Mouse (Mus musculus) embryonic facial prominence, embryonic 15.5 days (tissue): ENCODE measurements around the gene Arl15. TPM values are rescaled to one million over a fixed set of nuclear protein-coding genes. Genes with fewer than 3 reads are reported as not detected.

Experiments used
- ATAC-seq: fragments of 200-750 bp; cut with Nextera tagmentation; 2 replicates; pipeline ENCODE4 v1.8.0; 2017; ENCODE audit warnings: low read depth, moderate TSS enrichment; ENCODE audit not compliant: insufficient number of reproducible peaks, low FRiP score, low TSS enrichment
- H3K27ac ChIP-seq: fragments of 300-500 bp; sonication (generic); replicated peaks from 2 replicates; pipeline ENCODE4 v1.5.1; 2015; ENCODE audit warnings: mild to moderate bottlenecking, inconsistent platforms
- H3K27me3 ChIP-seq: fragments of 300-500 bp; sonication (generic); 2 replicates; pipeline ENCODE4 v1.6.1; 2015; ENCODE audit warnings: inconsistent platforms
- H3K36me3 ChIP-seq: fragments of 300-500 bp; sonication (generic); 2 replicates; pipeline ENCODE4 v1.6.1; 2015; ENCODE audit warnings: mild to moderate bottlenecking, inconsistent platforms
- H3K4me1 ChIP-seq: fragments of 300-500 bp; sonication (generic); 2 replicates; pipeline ENCODE4 v1.6.1; 2015; ENCODE audit warnings: inconsistent platforms
- H3K4me2 ChIP-seq: fragments of 300-500 bp; sonication (generic); replicated peaks from 2 replicates; pipeline ENCODE4 v1.6.1; 2015; ENCODE audit warnings: mild to moderate bottlenecking, inconsistent platforms
- H3K4me3 ChIP-seq: fragments of 300-500 bp; sonication (generic); replicated peaks from 2 replicates; pipeline ENCODE4 v1.5.1; 2015; ENCODE audit warnings: mild to moderate bottlenecking, inconsistent platforms
- H3K9ac ChIP-seq: fragments of 300-500 bp; sonication (generic); 2 replicates; pipeline ENCODE4 v1.6.1; 2015; ENCODE audit warnings: inconsistent platforms
- H3K9me3 ChIP-seq: fragments of 300-500 bp; sonication (generic); replicated peaks from 2 replicates; pipeline ENCODE4 v1.6.1; 2016; ENCODE audit warnings: inconsistent platforms
- WGBS: fragments of 180-500 bp; shearing (Covaris S2); methylation state at CpG from one replicate; pipeline ENCODE4 v1.1.7; 2015; 5-methylcytosine and 5-hydroxymethylcytosine counted together
- polyA plus RNA-seq: library from polyadenylated mRNA; unstranded; fragments of >200 nt; fragmentation: Nextera tagmentation; extraction: Ambion mirVana; gene quantifications from 2 replicates; pipeline ENCODE4 v1.2.1, GENCODE M21; 2015

Arl15 gene
- polyA plus RNA-seq, 1 experiment from 2014 or later, result 11.5 TPM

GRCm38 (mm10) chr13:114158111-114158730 is 363.9 kb downstream of the Arl15 start:
- no peak for ATAC-seq
- no peak overlapping the region for H3K4me3 ChIP-seq
- no peaks in the 10 kb centered on the region for H3K9me3 ChIP-seq
- no peak overlapping the region for H3K4me2 ChIP-seq
- 80% methylated on average over 9 of the region's 9 CpGs for WGBS
- H3K9ac ChIP-seq, result no peak overlapping the region
- no peaks in the 10 kb centered on the region for H3K36me3 ChIP-seq
- H3K4me1 ChIP-seq, result no peaks in the 10 kb centered on the region
- H3K27me3 ChIP-seq, result no peaks in the 10 kb centered on the region
- no peak overlapping the region for H3K27ac ChIP-seq

DNA sequence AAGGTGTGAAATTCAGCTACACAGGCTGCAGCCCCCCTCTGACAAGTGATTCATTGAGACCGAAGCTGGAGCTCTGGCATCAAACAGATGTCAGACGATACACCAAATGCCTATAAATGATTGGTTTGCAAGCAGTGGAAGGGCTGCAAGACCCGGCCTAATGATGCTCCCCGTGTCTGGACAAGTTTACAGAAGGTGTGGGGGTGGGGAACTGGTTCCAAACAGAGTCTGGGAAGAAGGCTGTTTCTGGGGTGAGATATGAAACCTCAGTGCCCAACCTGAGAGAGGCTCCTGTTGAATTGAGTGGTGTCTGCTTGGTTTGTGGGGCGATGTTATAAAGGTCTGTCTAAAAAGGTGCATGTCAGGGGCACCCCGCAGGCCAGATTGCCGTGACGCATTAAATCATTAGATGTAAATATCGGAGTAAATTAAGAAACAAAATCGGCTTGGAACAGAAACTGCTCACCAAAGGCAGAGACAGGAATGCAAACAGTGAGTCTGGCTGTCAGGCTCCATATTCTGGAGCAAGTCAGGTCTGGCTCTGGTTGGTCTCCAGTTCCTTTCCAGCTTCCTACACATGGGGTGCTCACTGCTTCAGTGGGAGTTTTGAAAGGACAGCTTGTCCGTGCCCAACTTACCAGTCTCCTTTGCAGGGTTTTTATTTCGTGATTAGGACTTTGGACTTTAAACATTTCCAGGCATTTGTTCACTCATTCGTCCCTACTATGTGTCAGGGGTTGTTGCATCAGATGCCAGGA is 365.5 kb downstream of the Arl15 start:
- H3K9ac ChIP-seq, result no peak overlapping the region
- H3K9me3 ChIP-seq, result no peaks in the 10 kb centered on the region
- WGBS, result 45% methylated on average over 13 of the region's 13 CpGs
- H3K4me3 ChIP-seq, result no peak overlapping the region
- H3K27ac ChIP-seq, result no peak overlapping the region
- no peak for ATAC-seq
- H3K27me3 ChIP-seq, result no peaks in the 10 kb centered on the region
- H3K36me3 ChIP-seq, result no peaks in the 10 kb centered on the region
- no peaks in the 10 kb centered on the region for H3K4me1 ChIP-seq
- H3K4me2 ChIP-seq, result no peak overlapping the region

DNA sequence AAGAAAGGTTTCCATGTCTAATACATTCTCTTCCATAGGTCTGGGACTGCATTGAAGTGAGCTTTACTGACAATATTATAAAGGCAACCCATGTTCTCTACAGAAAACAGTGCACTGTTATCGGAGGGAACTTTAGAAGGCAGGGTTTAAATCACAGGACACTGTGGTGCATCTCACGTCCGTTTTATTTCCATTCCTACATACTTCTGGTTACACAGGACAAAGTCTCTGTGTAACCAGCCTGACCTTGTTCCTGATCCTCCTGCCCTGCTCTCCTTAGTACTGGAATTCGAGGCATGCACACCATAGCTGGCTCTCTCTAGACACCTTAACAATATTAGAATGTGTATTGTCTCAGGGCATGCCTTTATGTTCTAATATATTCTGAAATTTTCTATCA is 368.4 kb downstream of the Arl15 start:
- ATAC-seq, result no peak
- Histone ChIP-seq H3K4me1 (no peaks in the 10 kb centered on the region), H3K27me3 (0 out of 2 replicates have a peak, but pooled peaks cover 2% of the 10 kb centered on the region), H3K4me3 (no peak overlapping the region), H3K36me3 (no peaks in the 10 kb centered on the region), H3K4me2 (no peak overlapping the region), H3K9ac (no peak overlapping the region), H3K9me3 (no peaks in the 10 kb centered on the region), H3K27ac (no peak overlapping the region)
- WGBS, result 66% methylated on average over 4 of the region's 4 CpGs

- Histone ChIP-seq H3K27ac (no peak overlapping the region), H3K9me3 (no peaks in the 10 kb centered on the region), H3K36me3 (no peaks in the 10 kb centered on the region), H3K4me2 (no peak overlapping the region), H3K9ac (no peak overlapping the region), H3K4me3 (no peak overlapping the region), H3K4me1 (no peaks in the 10 kb centered on the region), H3K27me3 (0 out of 2 replicates have a peak, but pooled peaks cover 7% of the 10 kb centered on the region)
- no peak for ATAC-seq
- 64% methylated on average over 7 of the region's 7 CpGs for WGBS
Measured at GRCm38 (mm10) chr13:114165616-114166015, 371.3 kb downstream of the Arl15 start.

- no peak for ATAC-seq
- Histone ChIP-seq H3K36me3 (no peaks in the 10 kb centered on the region), H3K4me2 (no peak overlapping the region), H3K4me1 (no peaks in the 10 kb centered on the region), H3K9ac (no peak overlapping the region), H3K27me3 (0 out of 2 replicates have a peak, but pooled peaks cover 7% of the 10 kb centered on the region), H3K9me3 (no peaks in the 10 kb centered on the region), H3K4me3 (no peak overlapping the region), H3K27ac (no peak overlapping the region)
- 29% methylated on average over 12 of the region's 12 CpGs for WGBS
Measured at GRCm38 (mm10) chr13:114166439-114167183, 372.3 kb downstream of the Arl15 start.

DNA sequence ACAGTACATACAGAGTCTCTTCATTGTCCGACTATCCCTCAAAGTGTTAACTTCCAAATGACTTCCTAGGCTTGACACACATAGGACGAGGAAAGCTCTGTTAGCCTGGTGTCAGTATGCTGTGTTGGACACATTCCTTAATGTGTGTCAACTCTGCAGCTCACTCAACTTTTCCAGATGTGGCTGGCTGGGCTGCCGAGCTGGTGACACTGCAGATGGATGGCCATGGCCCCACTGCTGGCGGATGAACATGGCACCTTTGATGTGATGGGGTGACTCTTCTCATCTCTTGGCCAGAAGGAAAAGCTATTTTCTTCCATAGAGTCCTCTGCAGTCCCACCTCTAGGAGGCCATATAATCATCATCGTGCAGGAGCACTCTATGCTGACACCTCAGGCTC is 375.8 kb downstream of the Arl15 start:
- Histone ChIP-seq H3K9me3 (no peaks in the 10 kb centered on the region), H3K4me2 (no peak overlapping the region), H3K36me3 (no peaks in the 10 kb centered on the region), H3K27me3 (0 out of 2 replicates have a peak, but pooled peaks cover 7% of the 10 kb centered on the region), H3K4me3 (no peak overlapping the region), H3K4me1 (no peaks in the 10 kb centered on the region), H3K27ac (no peak overlapping the region), H3K9ac (no peak overlapping the region)
- WGBS, result 66% methylated on average over 5 of the region's 5 CpGs
- ATAC-seq, result no peak

DNA sequence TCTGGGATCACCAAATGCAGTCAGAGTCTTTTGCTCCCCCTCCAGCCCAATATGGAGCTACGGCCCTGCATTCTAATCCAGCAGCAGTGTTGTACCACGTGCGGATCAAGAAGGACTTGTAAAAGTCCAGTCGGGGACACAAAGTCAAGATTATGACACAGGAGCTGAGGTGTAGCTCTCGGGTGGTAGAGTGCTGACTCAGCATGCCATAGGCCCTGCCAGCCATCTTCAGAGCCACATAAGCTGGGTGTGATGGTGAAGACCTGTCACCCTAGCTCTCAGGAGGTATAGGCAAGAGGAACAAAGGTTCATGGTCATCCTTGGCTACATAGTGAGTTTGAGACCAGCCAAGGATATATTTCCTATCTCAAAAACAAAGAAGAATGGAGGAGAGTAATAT is 377.2 kb downstream of the Arl15 start:
- H3K4me2 ChIP-seq, result no peak overlapping the region
- 88% methylated on average over 5 of the region's 5 CpGs for WGBS
- H3K27ac ChIP-seq, result no peak overlapping the region
- no peaks in the 10 kb centered on the region for H3K9me3 ChIP-seq
- no peak overlapping the region for H3K9ac ChIP-seq
- no peaks in the 10 kb centered on the region for H3K36me3 ChIP-seq
- H3K4me1 ChIP-seq, result no peaks in the 10 kb centered on the region
- 0 out of 2 replicates have a peak, but pooled peaks cover 7% of the 10 kb centered on the region for H3K27me3 ChIP-seq
- H3K4me3 ChIP-seq, result no peak overlapping the region
- ATAC-seq, result no peak

- Histone ChIP-seq H3K9ac (no peak overlapping the region), H3K4me3 (no peak overlapping the region)
- ATAC-seq, result no peak
Measured at GRCm38 (mm10) chr13:114188107-114188506, 393.8 kb downstream of the Arl15 start.

DNA sequence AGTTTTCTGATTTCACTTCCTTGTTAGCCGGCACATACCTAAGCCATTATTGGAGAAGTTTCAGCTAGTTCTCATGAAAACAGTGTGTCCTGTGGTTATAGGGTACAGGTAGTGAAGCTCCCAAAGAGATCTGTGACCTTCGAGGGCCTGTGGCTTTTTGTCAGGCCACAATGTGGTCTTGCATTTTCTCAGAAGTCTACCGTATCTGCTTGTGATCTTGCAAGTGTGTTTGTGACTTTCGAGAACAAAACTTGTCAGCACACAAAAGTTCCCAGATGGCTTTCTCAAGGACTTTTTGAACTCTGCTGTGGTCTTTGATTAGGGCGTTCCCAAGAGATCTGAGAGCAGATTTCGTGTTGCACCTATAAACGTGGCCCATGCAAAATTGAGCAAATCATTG is 394.5 kb downstream of the Arl15 start:
- H3K36me3 ChIP-seq, result no peaks in the 10 kb centered on the region
- H3K27ac ChIP-seq, result no peak overlapping the region
- H3K9me3 ChIP-seq, result no peaks in the 10 kb centered on the region
- H3K4me2 ChIP-seq, result no peak overlapping the region
- WGBS, result 81% methylated on average over 7 of the region's 7 CpGs
- H3K4me3 ChIP-seq, result no peak overlapping the region
- no peaks in the 10 kb centered on the region for H3K27me3 ChIP-seq
- H3K9ac ChIP-seq, result no peak overlapping the region
- no peak for ATAC-seq
- H3K4me1 ChIP-seq, result 0 out of 2 replicates have a peak, but pooled peaks cover 3% of the 10 kb centered on the region

More at GRCm38 (mm10) chr13:114188107-114188506, 393.8 kb downstream of the Arl15 start:
- WGBS, result 92% methylated on average over 7 of the region's 7 CpGs
- Histone ChIP-seq H3K9me3 (no peaks in the 10 kb centered on the region), H3K4me2 (no peak overlapping the region), H3K27ac (no peak overlapping the region), H3K4me1 (0 out of 2 replicates have a peak, but pooled peaks cover 3% of the 10 kb centered on the region), H3K27me3 (no peaks in the 10 kb centered on the region), H3K36me3 (no peaks in the 10 kb centered on the region)

DNA sequence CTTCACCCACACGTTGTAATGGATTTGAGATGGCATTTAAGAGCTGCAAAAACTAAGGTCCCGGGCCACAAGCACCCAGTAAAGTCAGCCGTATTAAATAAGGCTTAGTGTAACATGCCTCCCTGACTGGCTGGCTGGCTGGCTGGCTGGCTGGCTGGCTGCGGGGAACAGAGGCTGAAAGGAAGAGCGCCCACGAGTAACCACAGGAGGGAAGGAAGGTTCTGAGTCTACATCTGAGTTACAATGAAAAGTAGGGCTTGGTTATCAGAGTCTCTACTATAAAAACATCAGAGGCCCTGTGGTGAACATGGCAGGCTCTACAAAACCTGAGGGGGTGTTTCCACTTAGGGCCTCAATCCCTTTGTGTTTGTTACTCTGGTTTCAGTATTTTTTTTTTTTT is 395.1 kb downstream of the Arl15 start:
- H3K4me3 ChIP-seq, result no peak overlapping the region
- H3K36me3 ChIP-seq, result no peaks in the 10 kb centered on the region
- H3K4me2 ChIP-seq, result no peak overlapping the region
- no peaks in the 10 kb centered on the region for H3K9me3 ChIP-seq
- ATAC-seq, result no peak
- no peak overlapping the region for H3K27ac ChIP-seq
- 0 out of 2 replicates have a peak, but pooled peaks cover 3% of the 10 kb centered on the region for H3K4me1 ChIP-seq
- 71% methylated on average over 6 of the region's 6 CpGs for WGBS
- H3K27me3 ChIP-seq, result no peaks in the 10 kb centered on the region
- no peak overlapping the region for H3K9ac ChIP-seq

DNA sequence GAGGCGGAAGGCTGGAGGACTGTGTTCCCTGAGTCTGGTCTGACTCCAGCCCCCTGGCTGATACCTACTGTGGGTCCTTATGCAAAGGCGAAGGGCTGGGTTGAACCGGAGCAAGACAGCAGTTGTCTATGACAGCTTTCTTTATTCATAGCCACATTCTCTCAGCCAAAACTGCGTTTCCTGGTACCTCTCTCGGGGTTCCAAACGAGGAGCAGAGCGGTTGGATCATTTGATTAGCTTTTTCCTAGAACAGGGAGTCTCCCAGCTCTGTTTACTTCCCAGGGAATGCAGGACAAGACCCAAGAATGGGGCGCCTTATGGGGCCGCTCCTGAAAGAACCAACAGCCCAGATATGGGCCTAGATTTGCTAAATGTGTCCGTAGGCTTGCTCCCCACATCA is 396.6 kb downstream of the Arl15 start:
- Histone ChIP-seq H3K27ac (no peak overlapping the region), H3K9me3 (no peaks in the 10 kb centered on the region), H3K27me3 (no peaks in the 10 kb centered on the region), H3K9ac (no peak overlapping the region), H3K36me3 (no peaks in the 10 kb centered on the region), H3K4me1 (0 out of 2 replicates have a peak, but pooled peaks cover 3% of the 10 kb centered on the region), H3K4me3 (no peak overlapping the region), H3K4me2 (no peak overlapping the region)
- ATAC-seq, result no peak
- WGBS, result 71% methylated on average over 10 of the region's 10 CpGs
